Mouse (Mus musculus) heart, adult 2 months (tissue): ENCODE results near the gene Mpz. TPM values are rescaled to one million over a fixed set of nuclear protein-coding genes. Genes with fewer than 3 reads are reported as not detected.
A peak's percentile ranks its signal among the peaks of the same experiment; 100 is the strongest.
"Not testable (repeated sequence)": the region's sequence is repeated elsewhere in the genome, so short reads cannot be mapped to it uniquely, and the experiment has no call there.

ENCODE experiments used
- DNase-seq, 2 experiments: peaks; one replicate each; pipeline ENCODE4 v3.0.0; 2021
- H3K27ac ChIP-seq: fragments of 200-600 bp; 2 replicates; pipeline ENCODE4 v1.8.1; 2022
- H3K27me3 ChIP-seq: fragments of 200-500 bp; 2 replicates; pipeline ENCODE4 v1.6.1; 2012; ENCODE audit warnings: mild to moderate bottlenecking, low read length, inconsistent platforms, mixed read lengths; ENCODE audit not compliant: control insufficient read depth, insufficient read depth
- H3K36me3 ChIP-seq: fragments of 200-500 bp; 2 replicates; pipeline ENCODE4 v1.6.1; 2012; ENCODE audit warnings: low read length, inconsistent platforms; ENCODE audit not compliant: control insufficient read depth, insufficient read depth
- H3K4me1 ChIP-seq: fragments of 200-500 bp; 2 replicates; pipeline ENCODE4 v1.6.1; 2011; ENCODE audit warnings: low read length; ENCODE audit not compliant: control insufficient read depth, insufficient read depth
- H3K4me3 ChIP-seq: fragments of 200-600 bp; 2 replicates; pipeline ENCODE4 v1.8.1; 2022
- H3K79me2 ChIP-seq: fragments of 200-500 bp; replicated peaks from 2 replicates; pipeline ENCODE4 v1.6.1; 2012; ENCODE audit warnings: mild to moderate bottlenecking, inconsistent platforms, low read length, moderate library complexity, mixed read lengths; ENCODE audit not compliant: control insufficient read depth, insufficient read depth
- H3K9ac ChIP-seq: fragments of 200-500 bp; 2 replicates; pipeline ENCODE4 v1.6.1; 2012; ENCODE audit warnings: low read depth, mild to moderate bottlenecking, control low read depth, inconsistent platforms, low read length, mixed read lengths
- CTCF ChIP-seq: fragments of 200-600 bp; IDR thresholded peaks from 2 replicates; pipeline ENCODE4 v1.8.1; 2022; ENCODE audit warnings: antibody characterized with exemption, mild to moderate bottlenecking, moderate library complexity
- EP300 ChIP-seq: fragments of 200-500 bp; IDR thresholded peaks from 2 replicates; pipeline ENCODE4 v1.6.1; 2011; ENCODE audit warnings: low read depth, low read length, control low read depth; ENCODE audit not compliant: insufficient read depth
- POLR2A ChIP-seq: fragments of 200-500 bp; IDR thresholded peaks from 2 replicates; pipeline ENCODE4 v1.6.1; 2011; ENCODE audit warnings: mild to moderate bottlenecking, low read depth, low read length, control low read depth; ENCODE audit not compliant: insufficient read depth
- WGBS: fragments of 180-500 bp; shearing (Covaris S2); methylation state at CpG from one replicate; pipeline ENCODE4 v1.1.7; 2018; 5-methylcytosine and 5-hydroxymethylcytosine counted together
- intact Hi-C: fragments of 180-260 bp; cut with DNase I; formaldehyde crosslinking; loops from one replicate; pipeline ENCODE4 v1.15.1; 2025
- polyA plus RNA-seq: library from polyadenylated mRNA; depleted of rRNA; stranded (reverse); fragments of >200 nt; gene quantifications from 2 replicates; pipeline ENCODE4 v1.2.3, GENCODE M21; 2012
- total RNA-seq, 2 experiments: library from RNA; stranded (reverse); gene quantifications; 2 replicates each; pipeline ENCODE4 v1.2.3; 2021

Mpz gene
- total and polyA plus RNA-seq, 3 experiments = 0.39 to 8.0 TPM; not detected in 1

- 79% methylated on average over 1 of the region's 1 CpGs for WGBS
- TF ChIP-seq EP300 (no peak), POLR2A (no peak), CTCF (no peak)
- intact Hi-C loops = no loop called here
- Histone ChIP-seq H3K27me3 (no peaks in the 10 kb centered on the region), H3K79me2 (no peaks in the 10 kb centered on the region), H3K27ac (no peak overlapping the region), H3K4me3 (no peak overlapping the region), H3K9ac (no peak overlapping the region), H3K4me1 (no peaks in the 10 kb centered on the region), H3K36me3 (peaks cover 25% of the 10 kb centered on the region)
- DNase-seq = no peak
Measured at GRCm38 (mm10) chr1:171130971-171131370, 19.5 kb upstream of the Mpz start.

- no peaks in the 10 kb centered on the region for H3K27me3 ChIP-seq
- no peak overlapping the region for H3K9ac ChIP-seq
- intact Hi-C loops = no loop called here
- H3K4me3 ChIP-seq = no peak overlapping the region
- TF ChIP-seq CTCF = no peak
- H3K79me2 ChIP-seq = no peaks in the 10 kb centered on the region; the same call in 1 of the 2 replicates
- WGBS = 93% methylated on average over 2 of the region's 2 CpGs
- H3K4me1 ChIP-seq = no peaks in the 10 kb centered on the region
- H3K27ac ChIP-seq = no peak overlapping the region
- DNase-seq = no peak
- peaks cover 22% of the 10 kb centered on the region for H3K36me3 ChIP-seq
Measured at GRCm38 (mm10) chr1:171135600-171135999, 14.9 kb upstream of the Mpz start.

- H3K9ac ChIP-seq, DNase-seq, H3K79me2 ChIP-seq, H3K4me3 ChIP-seq, H3K4me1 ChIP-seq, intact Hi-C loops, H3K27me3 ChIP-seq, H3K27ac ChIP-seq: not testable (repeated sequence)
- H3K36me3 ChIP-seq = peaks cover 21% of the 10 kb centered on the region
- 92% methylated on average over 8 of the region's 8 CpGs for WGBS
Measured at GRCm38 (mm10) chr1:171137486-171138155, 12.9 kb upstream of the Mpz start.

GRCm38 (mm10) chr1:171142981-171143380 lies 7.5 kb upstream of the Mpz start:
- TF ChIP-seq CTCF = peak; percentile 23; the same call in 1 of the 2 replicates
- H3K27me3 ChIP-seq, intact Hi-C loops, H3K27ac ChIP-seq, H3K4me1 ChIP-seq, H3K79me2 ChIP-seq, H3K4me3 ChIP-seq, H3K9ac ChIP-seq: not testable (repeated sequence)
- 54% methylated on average over 10 of the region's 11 CpGs for WGBS
- peaks cover 25% of the 10 kb centered on the region for H3K36me3 ChIP-seq
- DNase-seq = peak; percentile 35 to 40

- intact Hi-C loops = loop anchor here (5.0 kb wide), 1 partner anchor 34 kb away; no protein-coding TSS in a partner anchor
- 10% methylated on average over 18 of the region's 18 CpGs for WGBS
- peaks cover 5% of the 10 kb centered on the region for H3K4me1 ChIP-seq
- peak in 1 of 2 experiments; percentile 52 for DNase-seq
- peak overlapping the region; percentile 97 for H3K4me3 ChIP-seq
- peak overlapping the region; percentile 39 for H3K9ac ChIP-seq
- H3K27me3 ChIP-seq = no peaks in the 10 kb centered on the region
- peak overlapping the region; percentile 97 for H3K27ac ChIP-seq
- peaks cover 3% of the 10 kb centered on the region; the same call in 1 of the 2 replicates for H3K36me3 ChIP-seq
- peaks cover 1% of the 10 kb centered on the region; the same call in 1 of the 2 replicates for H3K79me2 ChIP-seq
- no peak for TF ChIP-seq POLR2A
- TF ChIP-seq EP300 = no peak
- TF ChIP-seq CTCF = no peak
Measured at GRCm38 (mm10) chr1:171150838-171151391, 404 bp downstream of the Mpz start.

- peaks cover 3% of the 10 kb centered on the region; the same call in 1 of the 2 replicates for H3K36me3 ChIP-seq
- intact Hi-C loops = loop anchor here (5.0 kb wide), 1 partner anchor 35 kb away; no protein-coding TSS in a partner anchor
- H3K27me3 ChIP-seq = no peaks in the 10 kb centered on the region
- peaks cover 5% of the 10 kb centered on the region for H3K4me1 ChIP-seq
- H3K79me2 ChIP-seq = peaks cover 1% of the 10 kb centered on the region; the same call in 1 of the 2 replicates
- no peak for TF ChIP-seq EP300
- no peak for TF ChIP-seq CTCF
- no peak for TF ChIP-seq POLR2A
- no peak overlapping the region for H3K4me3 ChIP-seq
- no peak for DNase-seq
- no peak overlapping the region for H3K27ac ChIP-seq
- WGBS = 89% methylated on average over 4 of the region's 4 CpGs
- H3K9ac ChIP-seq = no peak overlapping the region
Measured at GRCm38 (mm10) chr1:171151966-171152365, 1.5 kb downstream of the Mpz start.
